ENCODE assay signal across 8 mouse cellular contexts in genomic region chr11:70970560-70971540, GRCm38 (mm10). TPM values are rescaled to one million over a fixed set of nuclear protein-coding genes. Genes with fewer than 3 reads are reported as not detected.
A peak's percentile ranks its signal among the peaks of the same experiment; 100 is the strongest.
DNase-seq lines count a peak whose midpoint lies in the region; ATAC-seq and TF ChIP-seq lines count a peak whose summit lies in the region.

No protein-coding gene starts in this region.

- H3K27me3 ChIP-seq in hindbrain, embryonic 16.5 days (replicated peaks; ENCODE audit: control insufficient read depth, insufficient read depth, low read length) = no peaks in the 10 kb centered on the region
- H3K27me3 ChIP-seq in stomach, postnatal 0 days (ENCODE audit: control insufficient read depth, insufficient read depth, low read length) = no peaks in the 10 kb centered on the region

- peak; percentile 21 for ATAC-seq in hindbrain, embryonic 16.5 days
- peak; percentile 18 for ATAC-seq in stomach, postnatal 0 days (ENCODE audit: low FRiP score, low TSS enrichment)

- peaks cover 15% of the 10 kb centered on the region for H3K4me1 ChIP-seq in hindbrain, embryonic 16.5 days (ENCODE audit: control insufficient read depth, insufficient read depth, low read depth, low read length)
- H3K4me1 ChIP-seq in stomach, postnatal 0 days (replicated peaks; ENCODE audit: control insufficient read depth, insufficient read depth) = no peaks in the 10 kb centered on the region

- H3K4me2 ChIP-seq in hindbrain, embryonic 16.5 days (ENCODE audit: low read length) = peak overlapping the region; percentile 71
- peak overlapping the region; percentile 79 for H3K4me2 ChIP-seq in stomach, postnatal 0 days (replicated peaks; ENCODE audit: low read depth)

- peak; percentile 46 for TF ChIP-seq CTCF in stomach, postnatal 0 days (IDR thresholded peaks at IDR 0.05; ENCODE audit: low read depth)

- no peaks in the 10 kb centered on the region for H3K9me3 ChIP-seq in hindbrain, embryonic 16.5 days (ENCODE audit: control insufficient read depth, low read length)
- no peaks in the 10 kb centered on the region for H3K9me3 ChIP-seq in stomach, postnatal 0 days (ENCODE audit: control insufficient read depth, low read length)

- TF ChIP-seq EP300 in stomach, postnatal 0 days (optimal IDR thresholded peaks at IDR 0.05) = no peak

- peak overlapping the region; percentile 71 for H3K9ac ChIP-seq in hindbrain, embryonic 16.5 days (ENCODE audit: low read depth, low read length)
- H3K9ac ChIP-seq in stomach, postnatal 0 days (ENCODE audit: low read length) = peak overlapping the region; percentile 60

- H3K36me3 ChIP-seq in hindbrain, embryonic 16.5 days (ENCODE audit: control insufficient read depth, insufficient read depth, low read length) = peaks cover 15% of the 10 kb centered on the region
- H3K36me3 ChIP-seq in stomach, postnatal 0 days (ENCODE audit: control insufficient read depth, insufficient read depth, low read length) = peaks cover 7% of the 10 kb centered on the region

- DNase-seq in embryo, embryonic 10.5 days (ENCODE audit: low spot score) = peak; percentile 31
- DNase-seq in embryo, embryonic 9.5 days (ENCODE audit: extremely low spot score) = no peak
- DNase-seq in A20 (ENCODE audit: low read depth, low spot score) = peak; percentile 27
- peak; percentile 91 for DNase-seq in c-Kit-positive CD71-positive TER-119-positive erythroid progenitor cells, embryonic 14.5 days (ENCODE audit: low spot score)
- peak; percentile 58 for DNase-seq in lung, postnatal 25 days (ENCODE audit: low spot score)
- DNase-seq in stomach, postnatal 0 days (ENCODE audit: low spot score) = no peak
- no peak for DNase-seq in frontal cortex, postnatal 25 days (ENCODE audit: low spot score in 2 of 2)

- WGBS in hindbrain, embryonic 16.5 days = 18% methylated on average over 24 of the region's 24 CpGs
- WGBS in stomach, postnatal 0 days = 14% methylated on average over 24 of the region's 24 CpGs

- H3K4me3 ChIP-seq in hindbrain, embryonic 16.5 days (ENCODE audit: low read length) = peak overlapping the region; percentile 94
- peak overlapping the region; percentile 93 for H3K4me3 ChIP-seq in stomach, postnatal 0 days (ENCODE audit: low read depth, low read length)

- H3K27ac ChIP-seq in hindbrain, embryonic 16.5 days (ENCODE audit: low read depth, low read length) = peak overlapping the region; percentile 92
- H3K27ac ChIP-seq in stomach, postnatal 0 days (replicated peaks) = peak overlapping the region; percentile 74

RNA-seq across cellular contexts. Expression of gene Rpain, which starts 0.8 kb away (rescaled TPM):
- 69.6 and 69.8 TPM in 2 replicates for polyA plus RNA-seq in hindbrain, embryonic 16.5 days (2015; fragmentation: Nextera tagmentation; extraction: Ambion mirVana)
- polyA plus RNA-seq in stomach, postnatal 0 days (2015; fragmentation: Nextera tagmentation; extraction: Ambion mirVana) = 39.9 and 42.2 TPM in 2 replicates

RNA-seq across cellular contexts. Expression of gene Nup88, which starts 1.1 kb away (rescaled TPM):
- 108 and 116 TPM in 2 replicates for polyA plus RNA-seq in hindbrain, embryonic 16.5 days (2015; fragmentation: Nextera tagmentation; extraction: Ambion mirVana)
- polyA plus RNA-seq in stomach, postnatal 0 days (2015; fragmentation: Nextera tagmentation; extraction: Ambion mirVana) = 54.4 and 56.4 TPM in 2 replicates

RNA-seq across cellular contexts. Expression of gene C1qbp, which starts 12.0 kb away (rescaled TPM):
- 179 and 184 TPM in 2 replicates for polyA plus RNA-seq in hindbrain, embryonic 16.5 days (2015; fragmentation: Nextera tagmentation; extraction: Ambion mirVana)
- 168 and 175 TPM in 2 replicates for polyA plus RNA-seq in stomach, postnatal 0 days (2015; fragmentation: Nextera tagmentation; extraction: Ambion mirVana)

RNA-seq across cellular contexts. Expression of gene Dhx33, which starts 33.4 kb away (rescaled TPM):
- polyA plus RNA-seq in hindbrain, embryonic 16.5 days (2015; fragmentation: Nextera tagmentation; extraction: Ambion mirVana) = 12.4 and 14.7 TPM in 2 replicates
- 5.1 and 5.4 TPM in 2 replicates for polyA plus RNA-seq in stomach, postnatal 0 days (2015; fragmentation: Nextera tagmentation; extraction: Ambion mirVana)

RNA-seq across cellular contexts. Expression of gene Mis12, which starts 48.6 kb away (rescaled TPM):
- polyA plus RNA-seq in hindbrain, embryonic 16.5 days (2015; fragmentation: Nextera tagmentation; extraction: Ambion mirVana) = 32.3 and 33.4 TPM in 2 replicates
- polyA plus RNA-seq in stomach, postnatal 0 days (2015; fragmentation: Nextera tagmentation; extraction: Ambion mirVana) = 15.0 and 16.5 TPM in 2 replicates

Comparison
In these comparisons a context has a peak if more than half of its experiments do, and no peak if none do; other contexts are left out.
1. DNase-seq: peak in embryo, embryonic 10.5 days (single experiment), A20 (single experiment), c-Kit-positive CD71-positive TER-119-positive erythroid progenitor cells, embryonic 14.5 days (single experiment) and lung, postnatal 25 days (single experiment); none in embryo, embryonic 9.5 days (single experiment), stomach, postnatal 0 days (single experiment) and frontal cortex, postnatal 25 days (0 of 2).